Mouse (Mus musculus): Measurements from ENCODE around the gene Timmdc1. TPM values are rescaled to one million over a fixed set of nuclear protein-coding genes. Genes with fewer than 3 reads are reported as not detected.

Timmdc1 gene
- polyA plus RNA-seq, 1 experiment from 2014 or later = 44.5 TPM

- TF ChIP-seq CTCF (IDR thresholded peaks at IDR 0.05) = no peak
- in situ Hi-C loops (cut with MboI; ENCODE audit: low pct_unique_long_range_greater_than_20kb) = no loop called here
- POLR2A ChIA-PET = interaction anchor here (0.6 to 1.5 kb wide), 3 partner anchors 12 to 29 kb away, joined by 3 to 7 read pairs (median 7); partner anchors contain the start of gene Adprh
- ATAC-seq (no peak), DNase-seq (ENCODE audit: low read depth, low spot score) (no peak)
- CTCF ChIA-PET = interaction anchor here (0.7 to 1.4 kb wide), 2 partner anchors 14 to 38 kb away, joined by 3 to 4 read pairs; no protein-coding TSS in a partner anchor
- no peaks in the 10 kb centered on the region for H3K27me3 ChIP-seq
Measured at GRCm38 (mm10) chr16:38467091-38467916, 55.2 kb downstream of the Timmdc1 start.

GRCm38 (mm10) chr16:38466089-38466488, 56.4 kb downstream of the Timmdc1 start:
- in situ Hi-C loops (cut with MboI; ENCODE audit: low pct_unique_long_range_greater_than_20kb) = no loop called here
- ChIA-PET POLR2A (no interaction called here), CTCF (interaction anchor here (3.7 kb wide), 1 partner anchor 12 kb away, joined by 18 read pairs; the partner anchor contains the start of genes Adprh and Cd80)
- no peak for TF ChIP-seq CTCF (IDR thresholded peaks at IDR 0.05)
- ATAC-seq (no peak), DNase-seq (ENCODE audit: low read depth, low spot score) (no peak)
- H3K27me3 ChIP-seq = no peaks in the 10 kb centered on the region

- no peak for TF ChIP-seq CTCF (IDR thresholded peaks at IDR 0.05)
- POLR2A ChIA-PET = interaction anchor here (1.2 kb wide), 1 partner anchor 10 kb away, joined by 5 read pairs; the partner anchor contains the start of gene Adprh
- CTCF ChIA-PET = interaction anchor here (0.9 to 3.7 kb wide), 3 partner anchors 9 to 23 kb away, joined by 3 to 18 read pairs (median 3); partner anchors contain the start of genes Adprh and Cd80
- no peaks in the 10 kb centered on the region for H3K27me3 ChIP-seq
- no peak for DNase-seq (ENCODE audit: low read depth, low spot score)
- no peak for ATAC-seq
- in situ Hi-C loops (cut with MboI; ENCODE audit: low pct_unique_long_range_greater_than_20kb) = no loop called here
Measured at GRCm38 (mm10) chr16:38463305-38463704, 59.2 kb downstream of the Timmdc1 start.

GRCm38 (mm10) chr16:38462161-38462560, 60.3 kb downstream of the Timmdc1 start:
- ChIA-PET POLR2A (no interaction called here), CTCF (interaction anchor here (1.3 kb wide), 1 partner anchor 24 kb away, joined by 3 read pairs; no protein-coding TSS in a partner anchor)
- DNase-seq (ENCODE audit: low read depth, low spot score) (no peak), ATAC-seq (no peak)
- in situ Hi-C loops (cut with MboI; ENCODE audit: low pct_unique_long_range_greater_than_20kb) = no loop called here
- H3K27me3 ChIP-seq = no peaks in the 10 kb centered on the region
- TF ChIP-seq CTCF (IDR thresholded peaks at IDR 0.05) = no peak

DNA sequence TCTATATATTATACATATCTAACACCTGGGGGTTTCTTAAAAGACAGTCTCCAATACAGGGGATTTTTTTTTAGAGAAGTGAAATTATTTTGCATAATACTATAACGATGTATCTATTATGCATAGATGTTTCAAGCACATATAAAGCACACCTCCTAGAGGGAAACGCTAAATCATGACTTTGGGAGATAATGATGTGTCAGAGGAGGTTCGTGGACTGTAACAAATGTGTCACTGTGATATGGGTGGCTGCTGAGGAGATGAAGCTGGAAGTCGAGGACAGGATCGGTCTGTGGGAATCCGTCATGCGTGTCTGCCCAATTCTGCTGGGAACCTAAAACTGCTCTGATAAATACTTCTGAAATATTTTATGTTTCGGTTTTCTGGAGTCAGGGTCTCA, 60.7 kb downstream of the Timmdc1 start:
- no peak for ATAC-seq
- POLR2A ChIA-PET = no interaction called here

DNA sequence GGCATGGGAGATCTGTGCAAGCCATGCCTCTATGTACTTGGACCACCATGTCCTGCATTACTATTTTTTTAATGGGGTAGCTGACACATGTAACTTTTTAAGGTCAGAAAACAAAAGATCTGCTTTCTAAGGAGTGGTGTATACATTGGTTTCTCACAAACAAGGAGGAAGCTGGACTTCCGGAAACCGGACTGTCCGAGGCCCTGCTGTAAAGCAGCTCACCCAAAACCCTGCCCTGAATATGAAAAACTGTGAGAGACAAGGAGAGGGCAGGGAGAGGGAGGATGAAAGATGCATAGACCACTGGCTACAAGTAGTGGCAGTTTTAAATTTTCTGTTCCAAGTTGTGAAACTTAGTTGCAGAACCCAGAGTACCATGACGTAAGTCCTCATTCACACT, 62.5 kb downstream of the Timmdc1 start:
- ATAC-seq = no peak
- H3K27me3 ChIP-seq = no peaks in the 10 kb centered on the region
- ChIA-PET CTCF (interaction anchor here (0.5 kb wide), 1 partner anchor 1159 kb away, joined by 3 read pairs; no protein-coding TSS in a partner anchor), POLR2A (no interaction called here)
- TF ChIP-seq CTCF (IDR thresholded peaks at IDR 0.05) = no peak
- DNase-seq (ENCODE audit: low read depth, low spot score) = no peak
- in situ Hi-C loops (cut with MboI; ENCODE audit: low pct_unique_long_range_greater_than_20kb) = no loop called here

More for the DNA sequence above, 60.7 kb downstream of the Timmdc1 start:
- CTCF ChIA-PET = no interaction called here
- DNase-seq (ENCODE audit: low read depth, low spot score) = no peak
- no peaks in the 10 kb centered on the region for H3K27me3 ChIP-seq
- no peak for TF ChIP-seq CTCF (IDR thresholded peaks at IDR 0.05)
- in situ Hi-C loops (cut with MboI; ENCODE audit: low pct_unique_long_range_greater_than_20kb) = no loop called here

DNA sequence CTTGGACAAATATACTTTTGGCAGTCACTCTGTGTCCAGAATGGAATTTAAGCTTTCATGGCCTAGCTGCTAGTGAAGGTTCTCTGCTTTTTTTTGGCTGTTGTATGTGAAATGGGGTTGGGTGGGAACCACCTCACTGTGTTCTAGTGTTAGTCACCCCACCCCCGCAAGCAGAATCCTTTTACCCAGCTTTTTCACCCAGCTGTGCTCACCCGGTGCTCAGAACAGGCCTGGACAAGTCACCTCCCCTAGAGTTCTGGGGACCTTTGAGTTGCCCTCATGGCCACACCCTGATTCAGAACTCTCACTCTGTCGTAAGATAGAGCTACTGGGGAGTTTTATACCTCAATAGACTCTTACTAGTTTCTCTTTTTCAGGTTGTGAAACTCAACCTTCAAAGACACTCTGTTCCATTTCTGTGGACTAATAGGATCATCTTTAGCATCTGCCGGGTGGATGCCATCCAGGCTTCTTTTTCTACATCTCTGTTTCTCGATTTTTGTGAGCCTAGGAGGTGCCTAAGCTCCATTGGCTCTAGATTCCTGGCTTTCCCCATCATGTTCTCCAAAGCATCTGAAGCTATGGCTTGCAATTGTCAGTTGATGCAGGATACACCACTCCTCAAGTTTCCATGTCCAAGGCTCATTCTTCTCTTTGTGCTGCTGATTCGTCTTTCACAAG, 63.7 kb downstream of the Timmdc1 start:
- in situ Hi-C loops (cut with MboI; ENCODE audit: low pct_unique_long_range_greater_than_20kb) = no loop called here
- CTCF ChIA-PET = interaction anchor here (0.9 to 1.0 kb wide), 2 partner anchors 11 to 121 kb away, joined by 3 to 4 read pairs; no protein-coding TSS in a partner anchor

DNA sequence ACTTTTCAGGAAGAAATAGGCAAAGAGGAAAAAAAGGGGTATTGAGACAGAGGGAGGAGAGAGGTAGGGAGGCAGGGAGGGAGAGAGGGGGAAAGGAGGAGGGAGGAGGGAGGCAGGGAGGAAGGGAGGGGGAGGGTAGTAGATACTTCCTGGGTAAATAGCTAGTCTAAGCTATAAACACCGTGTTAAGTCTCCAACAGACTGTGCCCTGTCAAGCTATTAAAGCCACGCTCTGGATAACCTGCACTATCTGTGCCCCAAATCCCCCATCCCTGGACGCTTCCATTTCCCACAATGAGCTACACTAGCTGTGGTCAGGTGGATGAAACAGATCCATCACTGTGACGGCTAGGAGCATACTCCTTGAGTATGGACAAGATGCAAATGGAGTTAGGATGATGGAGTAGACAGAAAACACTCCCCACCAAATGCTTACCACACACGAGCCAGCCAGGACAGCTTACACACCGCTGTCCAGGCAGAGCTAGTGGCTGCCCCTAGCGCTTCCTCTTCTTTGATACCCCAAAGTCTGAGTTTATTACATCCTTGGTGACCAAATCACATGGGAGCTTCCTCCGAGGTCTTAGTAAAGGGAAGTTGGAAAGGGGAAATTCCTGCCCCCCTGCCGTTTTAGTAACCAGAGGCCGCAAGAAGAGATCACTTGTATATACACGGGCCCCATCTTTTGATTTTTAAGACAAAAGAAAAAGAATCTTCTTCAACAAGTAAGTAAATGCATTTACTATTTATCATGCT, 65.5 kb downstream of the Timmdc1 start:
- no peak for DNase-seq (ENCODE audit: low read depth, low spot score)
- POLR2A ChIA-PET = interaction anchor here (0.7 to 0.9 kb wide), 2 partner anchors 8 to 19 kb away, joined by 3 to 5 read pairs; no protein-coding TSS in a partner anchor
- no peak for ATAC-seq
- in situ Hi-C loops (cut with MboI; ENCODE audit: low pct_unique_long_range_greater_than_20kb) = no loop called here
- CTCF ChIA-PET = no interaction called here
- TF ChIP-seq CTCF (IDR thresholded peaks at IDR 0.05) = no peak
- no peaks in the 10 kb centered on the region for H3K27me3 ChIP-seq

More for the DNA sequence above, 63.7 kb downstream of the Timmdc1 start:
- H3K27me3 ChIP-seq = no peaks in the 10 kb centered on the region
- DNase-seq (ENCODE audit: low read depth, low spot score) (no peak), ATAC-seq (no peak)
- no peak for TF ChIP-seq CTCF (IDR thresholded peaks at IDR 0.05)
- POLR2A ChIA-PET = no interaction called here

DNA sequence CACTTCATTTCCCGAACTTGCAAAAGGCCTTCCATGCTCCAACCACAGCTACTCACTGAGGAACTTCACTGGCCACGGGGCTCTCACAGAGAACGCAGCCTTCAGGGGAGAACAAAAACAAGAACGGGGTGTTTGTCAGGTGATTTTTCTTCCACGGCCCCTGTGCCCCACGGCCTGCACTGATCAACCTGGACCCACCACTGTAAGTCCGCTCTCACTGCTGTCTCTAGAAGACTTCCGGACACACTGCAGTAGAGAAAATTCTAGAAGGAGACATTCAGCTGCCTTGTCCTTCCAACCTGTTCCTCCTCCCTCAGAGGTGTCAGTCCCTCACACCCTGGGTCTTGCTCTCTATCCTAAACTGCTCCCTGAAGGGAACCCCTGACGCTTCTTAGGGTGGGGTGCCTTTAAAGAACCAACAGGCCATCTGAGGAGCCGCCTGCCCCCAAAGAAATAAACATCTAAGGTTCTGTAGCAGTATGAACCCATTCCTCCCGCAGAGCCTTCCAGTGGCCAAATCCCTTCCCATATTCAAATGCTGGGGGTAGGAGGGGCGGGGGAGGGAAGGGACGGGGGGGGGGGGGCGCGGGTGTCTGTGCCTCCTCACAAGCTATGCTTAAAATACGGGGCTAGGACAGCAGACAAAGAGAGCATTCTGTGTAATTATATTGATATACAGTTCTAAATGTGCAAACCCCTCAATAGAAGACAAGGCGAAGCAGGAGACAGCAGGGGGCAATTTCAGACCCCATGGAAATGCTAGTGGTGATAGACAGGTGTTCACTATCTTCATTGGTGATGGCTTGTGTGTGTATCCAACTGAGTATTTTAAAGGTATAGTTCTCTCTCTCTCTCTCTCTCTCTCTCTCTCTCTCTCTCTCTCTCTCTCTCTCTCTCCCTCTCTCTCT, 66.7 kb downstream of the Timmdc1 start, which contains the start of gene Cd80:
TSS of gene Cd80 (plus strand) at position 51 of the 908 bp plus-strand sequence.
- CTCF ChIA-PET = interaction anchor here (1.2 to 3.5 kb wide), 2 partner anchors 9 to 51 kb away, joined by 3 to 18 read pairs; no protein-coding TSS in a partner anchor
- DNase-seq (ENCODE audit: low read depth, low spot score) (no peak), ATAC-seq (no peak)
- POLR2A ChIA-PET = interaction anchor here (0.6 to 0.7 kb wide), 2 partner anchors 9 to 12 kb away, joined by 5 to 7 read pairs; no protein-coding TSS in a partner anchor
- TF ChIP-seq CTCF (IDR thresholded peaks at IDR 0.05) = no peak
- in situ Hi-C loops (cut with MboI; ENCODE audit: low pct_unique_long_range_greater_than_20kb) = no loop called here
- no peaks in the 10 kb centered on the region for H3K27me3 ChIP-seq
